Mouse (Mus musculus) T-helper 2 cell (primary cell): Measurements from ENCODE around the gene Lect2.

Experiments used
- in situ Hi-C: fragments of 300-600 bp; cut with MboI, MseI; formaldehyde crosslinking; loops from one replicate; pipeline ENCODE4 v1.15.1; 2025; ENCODE audit warnings: high pct_unique_total_duplicates

Lect2 gene

GRCm38 (mm10) chr13:56556701-56557100, 8.4 kb upstream of the Lect2 start:
- in situ Hi-C loops = no loop called here

- in situ Hi-C loops = no loop called here
Observed at GRCm38 (mm10) chr13:56555957-56556356, 7.7 kb upstream of the Lect2 start.

DNA sequence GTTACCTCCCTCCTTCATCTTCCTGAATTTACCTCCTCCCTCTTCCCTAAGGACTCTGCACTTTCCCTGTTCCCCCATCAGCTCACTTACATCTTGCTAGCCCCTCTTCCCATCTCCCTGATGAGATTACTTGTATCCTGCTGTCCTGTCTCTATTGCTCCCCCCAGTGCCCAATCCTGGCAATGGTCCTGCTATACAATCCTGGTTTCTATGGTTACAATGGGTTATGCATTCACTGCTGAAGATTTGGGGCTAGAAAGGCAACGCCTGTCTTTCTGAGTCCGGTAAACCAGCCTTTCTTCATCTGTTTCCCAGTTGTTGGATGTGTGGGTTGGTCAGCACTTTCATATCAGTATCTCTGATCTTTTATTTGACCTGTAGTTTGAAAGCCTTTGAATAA, 6.1 kb upstream of the Lect2 start:
- in situ Hi-C loops = no loop called here

- in situ Hi-C loops = no loop called here
Observed at GRCm38 (mm10) chr13:56553923-56554322, 5.6 kb upstream of the Lect2 start.

- in situ Hi-C loops = no loop called here
Observed at GRCm38 (mm10) chr13:56551661-56552060, 3.4 kb upstream of the Lect2 start.

DNA sequence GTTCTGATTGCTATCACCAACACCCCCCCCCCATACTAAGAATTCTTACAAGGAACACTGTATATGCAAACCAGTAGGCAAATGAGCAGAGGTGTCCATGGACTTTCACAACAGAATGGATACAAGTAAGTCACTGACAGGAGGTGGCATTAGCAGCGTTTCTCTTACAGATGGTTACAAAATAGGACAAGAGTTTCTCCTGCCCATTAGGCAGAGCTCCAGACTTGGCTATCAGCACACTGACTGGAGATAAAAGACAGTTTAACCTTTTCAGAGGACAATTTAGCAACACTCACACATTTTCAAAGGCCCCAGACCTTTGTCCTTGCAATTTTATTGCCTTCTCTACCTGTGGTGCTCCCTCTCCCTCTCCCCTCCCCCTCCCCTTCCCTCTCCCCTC, 2.3 kb upstream of the Lect2 start:
- in situ Hi-C loops = no loop called here

DNA sequence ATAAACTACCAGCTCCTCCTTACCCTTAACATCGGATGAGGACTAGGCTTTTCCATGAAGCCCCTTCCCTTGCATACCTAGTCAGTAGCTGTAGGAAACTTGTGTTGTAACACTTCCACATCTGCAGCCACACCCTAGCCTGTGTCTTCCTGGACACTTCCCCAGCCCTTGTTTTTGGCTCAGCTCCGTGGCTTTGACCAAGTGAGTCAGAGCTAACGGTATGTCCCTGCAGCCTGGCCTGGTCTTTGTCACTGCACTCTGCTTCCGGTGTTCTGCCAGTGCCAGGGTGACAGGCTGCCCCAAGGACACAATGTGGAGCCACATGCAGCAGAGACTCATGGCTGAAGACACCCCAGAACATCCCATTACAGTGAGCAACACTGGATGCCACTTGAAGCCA, 1.1 kb upstream of the Lect2 start:
- in situ Hi-C loops = no loop called here

DNA sequence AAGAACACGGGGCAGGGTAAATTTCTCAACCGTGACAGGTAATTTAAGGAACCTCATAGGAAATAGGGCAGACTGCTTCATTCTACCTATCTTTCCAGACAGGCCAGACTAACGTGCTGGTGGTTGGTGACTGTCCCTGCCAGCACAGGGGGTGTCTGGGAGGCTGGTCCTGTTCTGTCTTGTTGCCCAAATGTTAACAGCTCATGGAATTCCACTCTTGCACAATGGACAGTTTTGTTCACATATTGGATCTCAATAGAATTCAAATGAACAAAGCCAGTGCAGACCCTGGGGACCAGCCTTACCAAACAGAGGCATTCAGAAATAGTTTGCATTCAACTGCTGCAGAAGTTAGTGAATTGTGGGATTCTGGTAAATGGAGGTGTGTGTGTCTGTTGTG, 3.3 kb downstream of the Lect2 start:
- in situ Hi-C loops = no loop called here

- in situ Hi-C loops = no loop called here
Observed at GRCm38 (mm10) chr13:56543805-56544204, 4.5 kb downstream of the Lect2 start.

GRCm38 (mm10) chr13:56539846-56540245, 8.5 kb downstream of the Lect2 start:
- in situ Hi-C loops = no loop called here

DNA sequence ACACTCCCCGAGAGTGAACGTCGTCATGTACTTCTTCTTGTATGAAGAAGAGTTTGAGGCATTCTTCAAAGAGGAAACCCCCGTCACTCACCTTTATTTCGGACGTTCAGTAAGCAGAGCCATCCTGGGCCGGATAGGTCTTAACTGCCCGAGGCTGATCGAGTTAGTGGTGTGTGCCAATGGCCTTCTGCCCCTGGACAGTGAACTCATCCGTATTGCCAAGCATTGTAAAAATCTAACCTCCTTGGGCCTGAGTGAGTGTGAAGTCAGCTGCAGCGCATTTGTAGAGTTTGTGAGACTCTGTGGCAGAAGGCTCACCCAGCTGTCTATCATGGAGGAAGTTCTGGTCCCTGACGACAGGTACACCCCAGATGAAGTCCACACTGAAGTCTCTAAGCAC, 11.3 kb downstream of the Lect2 start:
- in situ Hi-C loops = no loop called here

- in situ Hi-C loops = no loop called here
Observed at GRCm38 (mm10) chr13:56535570-56535969, 12.7 kb downstream of the Lect2 start.

DNA sequence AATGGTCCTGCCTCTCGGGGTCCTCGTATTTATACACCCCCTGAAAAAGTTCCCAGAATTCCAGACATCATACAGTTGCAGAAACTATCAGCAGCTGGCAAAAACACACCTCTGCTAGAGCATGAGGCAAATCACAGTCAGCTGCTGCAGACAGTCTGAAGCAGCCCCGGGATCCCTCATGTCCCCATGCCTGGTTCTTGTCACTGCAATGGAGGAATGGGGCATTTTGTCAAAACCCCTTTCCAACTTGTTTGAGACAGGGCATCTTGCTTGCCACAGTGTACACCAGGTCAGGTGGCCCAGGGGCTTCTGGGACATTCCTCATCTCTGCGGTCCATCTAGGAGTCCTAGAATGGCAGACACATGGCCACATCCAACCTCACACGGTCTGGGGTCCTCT, 13.4 kb downstream of the Lect2 start:
- in situ Hi-C loops = no loop called here

DNA sequence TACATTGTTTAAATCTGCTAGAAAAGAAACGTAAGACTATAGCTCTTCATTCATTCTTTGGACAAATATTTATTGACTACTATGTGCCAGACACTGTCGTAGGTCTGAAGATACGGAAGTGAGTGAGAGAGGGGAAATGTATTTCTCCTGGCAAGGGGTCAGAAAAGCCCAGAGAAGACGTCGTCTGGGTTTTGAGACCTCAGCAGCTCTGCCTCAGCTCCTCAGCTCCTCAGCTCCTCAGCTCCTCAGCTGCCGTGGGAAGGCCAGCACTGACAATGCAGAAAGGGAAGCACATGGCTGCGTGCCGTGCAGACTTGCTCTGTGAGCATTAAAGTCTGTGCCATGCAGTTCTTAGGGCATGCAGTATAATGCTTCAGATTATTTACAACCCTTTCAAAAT, 18.6 kb downstream of the Lect2 start:
- in situ Hi-C loops = loop anchor here (10.0 kb wide), 1 partner anchor 1885 kb away; no protein-coding TSS in a partner anchor

DNA sequence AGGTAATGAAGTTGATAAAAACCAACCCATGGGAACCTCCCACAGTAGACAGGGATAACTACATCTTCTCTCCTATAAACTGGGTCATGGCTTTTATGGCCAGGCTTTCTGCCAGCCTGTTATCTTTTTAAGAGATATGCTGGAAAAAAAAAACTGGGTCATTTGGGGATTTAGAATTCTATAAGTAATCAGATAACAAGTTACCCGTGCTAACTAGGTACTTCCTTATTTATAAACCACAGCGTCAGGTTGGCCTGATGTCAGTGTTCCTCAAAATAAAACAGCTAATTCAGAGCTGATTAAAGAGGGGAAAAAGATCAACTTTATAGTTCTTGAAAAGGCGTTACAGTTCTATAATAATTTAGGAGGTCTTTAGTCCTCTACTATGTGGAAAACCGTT, 19.3 kb downstream of the Lect2 start:
- in situ Hi-C loops = loop anchor here (10.0 kb wide), 1 partner anchor 1886 kb away; no protein-coding TSS in a partner anchor

DNA sequence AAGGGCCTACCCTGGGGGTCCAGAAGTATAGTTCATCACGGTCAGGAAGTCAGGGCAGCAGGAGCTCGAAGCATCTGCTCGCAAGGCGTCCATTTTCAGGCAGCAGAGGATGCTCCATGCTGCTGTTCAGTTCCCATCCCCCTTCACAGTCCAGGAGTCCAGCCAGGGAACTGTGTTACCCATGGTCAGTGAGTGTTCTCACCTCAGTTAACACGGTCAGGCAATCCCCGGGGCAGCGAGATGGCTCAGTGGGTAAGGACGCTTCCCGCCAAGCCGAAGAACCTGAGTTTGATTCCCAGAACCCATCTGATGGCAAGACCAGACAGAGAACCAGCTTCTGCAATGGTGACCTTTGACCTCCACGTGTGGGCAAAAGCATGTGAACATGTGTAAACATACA, 20.0 kb downstream of the Lect2 start:
- in situ Hi-C loops = loop anchor here (10.0 kb wide), 1 partner anchor 1887 kb away; no protein-coding TSS in a partner anchor

GRCm38 (mm10) chr13:56527846-56528245, 20.5 kb downstream of the Lect2 start:
- in situ Hi-C loops = loop anchor here (10.0 kb wide), 1 partner anchor 1887 kb away; no protein-coding TSS in a partner anchor

- in situ Hi-C loops = loop anchor here (10.0 kb wide), 1 partner anchor 1888 kb away; no protein-coding TSS in a partner anchor
Observed at GRCm38 (mm10) chr13:56526871-56527270, 21.4 kb downstream of the Lect2 start.

DNA sequence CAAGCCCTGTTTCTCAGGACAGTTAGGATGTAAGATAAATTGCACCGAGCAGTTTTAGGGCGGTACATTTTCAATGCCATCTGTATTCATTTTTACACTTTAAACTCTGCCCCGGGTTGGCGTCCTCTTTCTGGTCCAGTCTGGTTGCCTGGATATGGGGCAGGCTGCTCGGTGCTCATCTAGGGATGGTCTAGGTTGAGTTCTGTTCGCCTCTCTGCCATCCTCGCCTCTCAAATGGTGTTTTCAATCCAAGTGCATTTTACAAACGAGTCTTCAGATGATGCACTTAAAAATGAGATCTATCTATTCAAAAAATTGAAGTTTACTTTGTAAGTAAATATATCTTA, 25.5 kb downstream of the Lect2 start:
- in situ Hi-C loops = loop anchor here (10.0 kb wide), 1 partner anchor 1892 kb away; no protein-coding TSS in a partner anchor

DNA sequence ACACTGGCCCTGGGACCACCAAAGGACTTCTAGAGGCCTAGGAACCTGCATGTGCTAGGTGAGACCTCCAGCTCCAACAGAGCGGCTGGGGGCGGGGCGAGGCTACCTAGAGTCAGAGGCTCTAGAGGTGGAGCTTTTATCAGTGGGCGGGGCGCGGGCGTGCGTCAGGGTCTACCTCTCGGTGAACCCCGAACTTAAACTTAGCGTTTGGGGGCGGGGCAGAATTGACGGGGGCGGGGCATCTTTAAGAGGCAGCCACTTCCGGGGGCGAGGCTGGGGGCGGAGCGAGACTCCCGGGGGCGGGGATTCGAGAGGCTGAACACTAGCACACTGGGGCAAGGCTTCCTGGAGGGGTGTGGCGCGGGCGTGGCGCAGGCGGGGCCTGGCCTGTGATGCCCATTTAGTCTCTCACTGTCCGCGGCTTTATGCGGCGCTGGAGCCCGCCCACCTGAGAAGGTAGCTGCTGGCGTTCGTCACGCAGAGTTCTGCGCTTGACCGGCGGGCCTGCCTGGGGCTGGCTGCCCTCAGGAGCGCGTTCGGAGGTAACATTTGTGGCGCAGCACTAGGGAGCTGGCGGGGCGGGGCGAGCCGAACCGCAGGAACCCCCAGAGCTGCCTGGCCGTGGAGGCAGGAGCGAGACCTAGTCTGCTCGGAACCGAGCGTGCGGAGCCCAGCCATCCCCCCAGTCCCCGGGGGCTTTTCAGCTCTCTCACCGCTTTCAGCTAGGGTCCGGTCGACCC, 26.1 kb downstream of the Lect2 start, which contains the start of gene Fbxl21:
Gene Fbxl21, plus strand, starts transcription at position 392 of the 740 bp plus-strand sequence.
- in situ Hi-C loops = loop anchor here (10.0 kb wide), 1 partner anchor 1893 kb away; no protein-coding TSS in a partner anchor

DNA sequence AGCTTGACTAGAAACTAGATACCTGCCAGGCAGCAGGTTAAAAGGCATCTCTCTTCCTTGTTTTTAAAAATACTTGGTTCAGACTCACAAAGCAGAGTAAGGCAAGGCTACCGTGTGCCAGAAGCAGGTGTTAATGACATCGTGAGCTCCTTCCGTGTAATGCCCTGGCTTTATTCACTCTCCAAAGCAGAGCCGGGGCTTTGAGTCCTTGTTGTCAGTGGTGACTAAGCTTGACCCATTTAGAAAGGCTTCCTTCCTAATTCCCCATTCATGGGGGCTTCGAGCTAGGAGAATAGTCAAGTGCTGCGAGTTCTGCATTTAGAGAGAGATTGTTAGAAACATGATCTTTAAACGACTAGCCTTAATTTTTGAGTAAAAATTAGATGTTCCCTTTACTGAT, 31.5 kb downstream of the Lect2 start:
- in situ Hi-C loops = no loop called here

GRCm38 (mm10) chr13:56516311-56516710, 32.0 kb downstream of the Lect2 start:
- in situ Hi-C loops = no loop called here

DNA sequence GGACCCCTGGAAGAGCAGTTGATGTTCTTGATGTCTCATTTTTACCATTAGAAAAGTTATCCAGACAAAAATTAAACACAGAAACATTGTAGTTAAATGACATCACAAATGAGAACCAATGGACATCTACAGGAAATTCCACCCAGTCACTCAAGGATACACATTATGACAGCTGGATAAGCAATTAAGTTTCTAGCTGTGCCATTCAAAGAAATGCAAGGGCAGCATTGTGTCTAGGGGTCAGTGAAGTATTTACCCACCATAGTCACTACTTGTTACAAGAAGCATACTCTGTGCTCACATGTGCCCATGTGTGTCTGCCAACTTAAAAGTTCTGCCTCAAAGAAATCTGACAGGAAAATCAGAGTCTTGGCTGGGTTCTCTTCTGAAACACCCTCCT, 34.7 kb downstream of the Lect2 start:
- in situ Hi-C loops = no loop called here
